Mouse (Mus musculus): ENCODE results near the gene Sstr4. TPM values are rescaled to one million over a fixed set of nuclear protein-coding genes. Genes with fewer than 3 reads are reported as not detected.

Gene Sstr4
- not detected for polyA plus RNA-seq (2012; fragmentation: generic; extraction: Trizol)
- long read RNA-seq, experiment 1, result 0 reads
- long read RNA-seq, experiment 2, result 0 reads

- TF ChIP-seq CTCF (IDR thresholded peaks at IDR 0.05; ENCODE audit: control insufficient read depth, insufficient read depth, insufficient read length) (no peak), CEBPB (IDR thresholded peaks at IDR 0.05; ENCODE audit: low read depth) (no peak), MYOG (IDR thresholded peaks at IDR 0.05; ENCODE audit: control insufficient read depth, extremely low read depth, insufficient read length) (no peak), MAX (IDR thresholded peaks at IDR 0.05) (no peak), FOSL1 (IDR thresholded peaks at IDR 0.05; ENCODE audit: insufficient read depth, low read length, poor library complexity, severe bottlenecking) (no peak), USF1 (IDR thresholded peaks at IDR 0.05; ENCODE audit: low read depth) (no peak), MYOD1 (IDR thresholded peaks at IDR 0.05; ENCODE audit: control insufficient read depth, insufficient read length, low read depth) (no peak)
- Histone ChIP-seq H3K79me3 (ENCODE audit: low read depth) (no peaks in the 10 kb centered on the region), H3K79me2 (ENCODE audit: control insufficient read depth, insufficient read depth) (no peaks in the 10 kb centered on the region), H3K27me3 (ENCODE audit: control insufficient read depth, insufficient read depth, insufficient read length) (no peaks in the 10 kb centered on the region), H3ac (ENCODE audit: control insufficient read depth, insufficient read length, low read depth) (no peak within 1 kb of the TSS), H3K36me3 (ENCODE audit: control insufficient read depth, insufficient read depth) (no peaks in the 10 kb centered on the region), H3K4me3 (ENCODE audit: insufficient read depth, poor library complexity, severe bottlenecking) (no peak within 1 kb of the TSS)
Measured at GRCm38 (mm10) chr2:148395131-148396051, at the start of gene Sstr4. Gene Sstr4 (plus strand): TSS chr2:148395344.

GRCm38 (mm10) chr2:148345373-148345772, 49.8 kb upstream of the Sstr4 start:
- no peak for TF ChIP-seq CEBPB (IDR thresholded peaks at IDR 0.05; ENCODE audit: low read depth)

GRCm38 (mm10) chr2:148346976-148347375, 48.2 kb upstream of the Sstr4 start:
- H3K79me2 ChIP-seq (ENCODE audit: control insufficient read depth, insufficient read depth), result no peaks in the 10 kb centered on the region

More at GRCm38 (mm10) chr2:148345373-148345772, 49.8 kb upstream of the Sstr4 start:
- no peaks in the 10 kb centered on the region for H3K36me3 ChIP-seq (ENCODE audit: control insufficient read depth, insufficient read depth)
- no peaks in the 10 kb centered on the region for H3K79me2 ChIP-seq (ENCODE audit: control insufficient read depth, insufficient read depth)
- H3K79me3 ChIP-seq (ENCODE audit: low read depth), result no peaks in the 10 kb centered on the region
- H3ac ChIP-seq (ENCODE audit: control insufficient read depth, insufficient read length, low read depth), result no peak overlapping the region
- H3K4me3 ChIP-seq (ENCODE audit: insufficient read depth, poor library complexity, severe bottlenecking), result no peak overlapping the region
- H3K27me3 ChIP-seq (ENCODE audit: control insufficient read depth, insufficient read depth, insufficient read length), result no peaks in the 10 kb centered on the region

GRCm38 (mm10) chr2:148349509-148350307, 45.4 kb upstream of the Sstr4 start:
- H3K36me3 ChIP-seq (ENCODE audit: control insufficient read depth, insufficient read depth), result no peaks in the 10 kb centered on the region
- TF ChIP-seq MAX (IDR thresholded peaks at IDR 0.05), result no peak
- TF ChIP-seq MYOG (IDR thresholded peaks at IDR 0.05; ENCODE audit: control insufficient read depth, extremely low read depth, insufficient read length), result no peak
- TF ChIP-seq USF1 (IDR thresholded peaks at IDR 0.05; ENCODE audit: low read depth), result no peak
- no peak for TF ChIP-seq FOSL1 (IDR thresholded peaks at IDR 0.05; ENCODE audit: insufficient read depth, low read length, poor library complexity, severe bottlenecking)
- TF ChIP-seq CEBPB (IDR thresholded peaks at IDR 0.05; ENCODE audit: low read depth), result no peak
- TF ChIP-seq CTCF (IDR thresholded peaks at IDR 0.05; ENCODE audit: control insufficient read depth, insufficient read depth, insufficient read length), result no peak
- TF ChIP-seq MYOD1 (IDR thresholded peaks at IDR 0.05; ENCODE audit: control insufficient read depth, insufficient read length, low read depth), result no peak

More at GRCm38 (mm10) chr2:148346976-148347375, 48.2 kb upstream of the Sstr4 start:
- H3K36me3 ChIP-seq (ENCODE audit: control insufficient read depth, insufficient read depth), result no peaks in the 10 kb centered on the region
- no peaks in the 10 kb centered on the region for H3K79me3 ChIP-seq (ENCODE audit: low read depth)
- no peak overlapping the region for H3K4me3 ChIP-seq (ENCODE audit: insufficient read depth, poor library complexity, severe bottlenecking)
- TF ChIP-seq FOSL1 (IDR thresholded peaks at IDR 0.05; ENCODE audit: insufficient read depth, low read length, poor library complexity, severe bottlenecking) (no peak), USF1 (IDR thresholded peaks at IDR 0.05; ENCODE audit: low read depth) (no peak), CEBPB (IDR thresholded peaks at IDR 0.05; ENCODE audit: low read depth) (no peak), CTCF (IDR thresholded peaks at IDR 0.05; ENCODE audit: control insufficient read depth, insufficient read depth, insufficient read length) (no peak), MYOD1 (IDR thresholded peaks at IDR 0.05; ENCODE audit: control insufficient read depth, insufficient read length, low read depth) (no peak), MAX (IDR thresholded peaks at IDR 0.05) (no peak), MYOG (IDR thresholded peaks at IDR 0.05; ENCODE audit: control insufficient read depth, extremely low read depth, insufficient read length) (no peak)
- H3ac ChIP-seq (ENCODE audit: control insufficient read depth, insufficient read length, low read depth), result no peak overlapping the region
- H3K27me3 ChIP-seq (ENCODE audit: control insufficient read depth, insufficient read depth, insufficient read length), result no peaks in the 10 kb centered on the region

GRCm38 (mm10) chr2:148350460-148350859, 44.7 kb upstream of the Sstr4 start:
- no peaks in the 10 kb centered on the region for H3K36me3 ChIP-seq (ENCODE audit: control insufficient read depth, insufficient read depth)
- H3K27me3 ChIP-seq (ENCODE audit: control insufficient read depth, insufficient read depth, insufficient read length), result no peaks in the 10 kb centered on the region
- no peaks in the 10 kb centered on the region for H3K79me3 ChIP-seq (ENCODE audit: low read depth)
- H3K4me3 ChIP-seq (ENCODE audit: insufficient read depth, poor library complexity, severe bottlenecking), result no peak overlapping the region
- H3ac ChIP-seq (ENCODE audit: control insufficient read depth, insufficient read length, low read depth), result no peak overlapping the region
- TF ChIP-seq MYOG (IDR thresholded peaks at IDR 0.05; ENCODE audit: control insufficient read depth, extremely low read depth, insufficient read length), result no peak
- TF ChIP-seq CTCF (IDR thresholded peaks at IDR 0.05; ENCODE audit: control insufficient read depth, insufficient read depth, insufficient read length), result no peak
- no peak for TF ChIP-seq MAX (IDR thresholded peaks at IDR 0.05)
- no peak for TF ChIP-seq FOSL1 (IDR thresholded peaks at IDR 0.05; ENCODE audit: insufficient read depth, low read length, poor library complexity, severe bottlenecking)
- TF ChIP-seq USF1 (IDR thresholded peaks at IDR 0.05; ENCODE audit: low read depth), result no peak
- no peak for TF ChIP-seq CEBPB (IDR thresholded peaks at IDR 0.05; ENCODE audit: low read depth)
- H3K79me2 ChIP-seq (ENCODE audit: control insufficient read depth, insufficient read depth), result no peaks in the 10 kb centered on the region

More at GRCm38 (mm10) chr2:148349509-148350307, 45.4 kb upstream of the Sstr4 start:
- H3K27me3 ChIP-seq (ENCODE audit: control insufficient read depth, insufficient read depth, insufficient read length), result no peaks in the 10 kb centered on the region
- H3K4me3 ChIP-seq (ENCODE audit: insufficient read depth, poor library complexity, severe bottlenecking), result no peak overlapping the region
- no peaks in the 10 kb centered on the region for H3K79me3 ChIP-seq (ENCODE audit: low read depth)
- no peaks in the 10 kb centered on the region for H3K79me2 ChIP-seq (ENCODE audit: control insufficient read depth, insufficient read depth)
- H3ac ChIP-seq (ENCODE audit: control insufficient read depth, insufficient read length, low read depth), result no peak overlapping the region

Data from C2C12 (cell line).